Mouse (Mus musculus): Measurements from ENCODE around the gene Folr1. TPM values are rescaled to one million over a fixed set of nuclear protein-coding genes. Genes with fewer than 3 reads are reported as not detected.

Gene Folr1
- total RNA-seq, 1 experiment, result 536 TPM

GRCm38 (mm10) chr7:101880855-101881254 is 10.3 kb upstream of the Folr1 start:
- H3K27ac ChIP-seq (ENCODE audit: insufficient read depth, low read depth, low read length, poor library complexity, severe bottlenecking), result no peak overlapping the region
- in situ Hi-C loops (cut with MboI; ENCODE audit: low sequenced_read_pairs in 2 of 2, unreplicated experiment in 2 of 2), result no loop called here
- no peak for TF ChIP-seq MAFK (IDR thresholded peaks at IDR 0.05; ENCODE audit: insufficient read depth, low read depth, low read length)
- no peak for TF ChIP-seq CHD2 (IDR thresholded peaks at IDR 0.05; ENCODE audit: low read depth, low read length)
- TF ChIP-seq ZNF384 (IDR thresholded peaks at IDR 0.05; ENCODE audit: low read depth, low read length), result no peak
- TF ChIP-seq HCFC1 (IDR thresholded peaks at IDR 0.05; ENCODE audit: borderline replicate concordance, insufficient read depth, low read length), result no peak
- TF ChIP-seq ZC3H11A (IDR thresholded peaks at IDR 0.05; ENCODE audit: borderline replicate concordance, low read depth, low read length), result no peak
- no peak overlapping the region for H3K9ac ChIP-seq (ENCODE audit: insufficient read depth, low read depth, low read length, poor library complexity, severe bottlenecking)
- DNase-seq (ENCODE audit: low read depth, low spot score), result no peak
- no peak overlapping the region for H3K4me3 ChIP-seq (ENCODE audit: insufficient read depth in 1 of 2, low read depth in 1 of 2, low read length in 2 of 2, poor library complexity in 1 of 2, severe bottlenecking in 1 of 2)
- no peaks in the 10 kb centered on the region for H3K36me3 ChIP-seq (ENCODE audit: control insufficient read depth, insufficient read depth, low read length, poor library complexity, severe bottlenecking)
- peaks cover 0 to 3% of the 10 kb centered on the region in 2 experiments; a peak in 1 of 4 replicates for H3K4me1 ChIP-seq (ENCODE audit: control insufficient read depth in 2 of 2, insufficient read depth in 2 of 2, low read length in 2 of 2, poor library complexity in 1 of 2)
- H3K9me3 ChIP-seq (ENCODE audit: control insufficient read depth, insufficient read depth, low read depth, low read length), result no peaks in the 10 kb centered on the region

- Histone ChIP-seq H3K36me3 (ENCODE audit: control insufficient read depth, insufficient read depth, low read length, poor library complexity, severe bottlenecking) (no peaks in the 10 kb centered on the region), H3K4me1 (ENCODE audit: control insufficient read depth in 2 of 2, insufficient read depth in 2 of 2, low read length in 2 of 2, poor library complexity in 1 of 2) (peaks cover 0 to 4% of the 10 kb centered on the region in 2 experiments; a peak in 1 of 4 replicates), H3K4me3 (ENCODE audit: insufficient read depth in 1 of 2, low read depth in 1 of 2, low read length in 2 of 2, poor library complexity in 1 of 2, severe bottlenecking in 1 of 2) (no peak overlapping the region), H3K9me3 (ENCODE audit: control insufficient read depth, insufficient read depth, low read depth, low read length) (no peaks in the 10 kb centered on the region), H3K9ac (ENCODE audit: insufficient read depth, low read depth, low read length, poor library complexity, severe bottlenecking) (no peak overlapping the region), H3K27ac (ENCODE audit: insufficient read depth, low read depth, low read length, poor library complexity, severe bottlenecking) (no peak overlapping the region)
- DNase-seq (ENCODE audit: low read depth, low spot score), result no peak
- no peak for TF ChIP-seq MAFK (IDR thresholded peaks at IDR 0.05; ENCODE audit: insufficient read depth, low read depth, low read length)
- no peak for TF ChIP-seq ZC3H11A (IDR thresholded peaks at IDR 0.05; ENCODE audit: borderline replicate concordance, low read depth, low read length)
- TF ChIP-seq CHD2 (IDR thresholded peaks at IDR 0.05; ENCODE audit: low read depth, low read length), result no peak
- no peak for TF ChIP-seq ZNF384 (IDR thresholded peaks at IDR 0.05; ENCODE audit: low read depth, low read length)
- no peak for TF ChIP-seq HCFC1 (IDR thresholded peaks at IDR 0.05; ENCODE audit: borderline replicate concordance, insufficient read depth, low read length)
- in situ Hi-C loops (cut with MboI; ENCODE audit: low sequenced_read_pairs in 2 of 2, unreplicated experiment in 2 of 2), result no loop called here
Observed at GRCm38 (mm10) chr7:101875978-101876377, 5.4 kb upstream of the Folr1 start.

- Histone ChIP-seq H3K9me3 (ENCODE audit: control insufficient read depth, insufficient read depth, low read depth, low read length) (no peaks in the 10 kb centered on the region), H3K36me3 (ENCODE audit: control insufficient read depth, insufficient read depth, low read length, poor library complexity, severe bottlenecking) (no peaks in the 10 kb centered on the region), H3K9ac (ENCODE audit: insufficient read depth, low read depth, low read length, poor library complexity, severe bottlenecking) (no peak overlapping the region), H3K27ac (ENCODE audit: insufficient read depth, low read depth, low read length, poor library complexity, severe bottlenecking) (no peak overlapping the region), H3K4me1 (ENCODE audit: control insufficient read depth in 2 of 2, insufficient read depth in 2 of 2, low read length in 2 of 2, poor library complexity in 1 of 2) (peaks cover 14 to 16% of the 10 kb centered on the region in 2 experiments), H3K4me3 (ENCODE audit: insufficient read depth in 1 of 2, low read depth in 1 of 2, low read length in 2 of 2, poor library complexity in 1 of 2, severe bottlenecking in 1 of 2) (no peak overlapping the region)
- in situ Hi-C loops (cut with MboI; ENCODE audit: low sequenced_read_pairs in 2 of 2, unreplicated experiment in 2 of 2), result no loop called here
- no peak for TF ChIP-seq CHD2 (IDR thresholded peaks at IDR 0.05; ENCODE audit: low read depth, low read length)
- no peak for TF ChIP-seq ZC3H11A (IDR thresholded peaks at IDR 0.05; ENCODE audit: borderline replicate concordance, low read depth, low read length)
- TF ChIP-seq ZNF384 (IDR thresholded peaks at IDR 0.05; ENCODE audit: low read depth, low read length), result no peak
- no peak for TF ChIP-seq HCFC1 (IDR thresholded peaks at IDR 0.05; ENCODE audit: borderline replicate concordance, insufficient read depth, low read length)
- no peak for TF ChIP-seq MAFK (IDR thresholded peaks at IDR 0.05; ENCODE audit: insufficient read depth, low read depth, low read length)
- DNase-seq (ENCODE audit: low read depth, low spot score), result no peak
Observed at GRCm38 (mm10) chr7:101871296-101871695, 708 bp upstream of the Folr1 start.

GRCm38 (mm10) chr7:101869163-101869500 is 1.5 kb downstream of the Folr1 start:
- no peak for TF ChIP-seq CHD2 (IDR thresholded peaks at IDR 0.05; ENCODE audit: low read depth, low read length)
- in situ Hi-C loops (cut with MboI; ENCODE audit: low sequenced_read_pairs in 2 of 2, unreplicated experiment in 2 of 2), result no loop called here
- H3K4me3 ChIP-seq (ENCODE audit: insufficient read depth in 1 of 2, low read depth in 1 of 2, low read length in 2 of 2, poor library complexity in 1 of 2, severe bottlenecking in 1 of 2), result peak overlapping the region; percentile 38 to 58; a peak in 2 of 4 replicates
- H3K27ac ChIP-seq (ENCODE audit: insufficient read depth, low read depth, low read length, poor library complexity, severe bottlenecking), result peak overlapping the region; percentile 97
- no peak for DNase-seq (ENCODE audit: low read depth, low spot score)
- H3K9me3 ChIP-seq (ENCODE audit: control insufficient read depth, insufficient read depth, low read depth, low read length), result no peaks in the 10 kb centered on the region
- peak overlapping the region; percentile 78; the same call in 1 of the 2 replicates for H3K9ac ChIP-seq (ENCODE audit: insufficient read depth, low read depth, low read length, poor library complexity, severe bottlenecking)
- no peaks in the 10 kb centered on the region; the same call in 1 of the 2 replicates for H3K36me3 ChIP-seq (ENCODE audit: control insufficient read depth, insufficient read depth, low read length, poor library complexity, severe bottlenecking)
- H3K4me1 ChIP-seq (ENCODE audit: control insufficient read depth in 2 of 2, insufficient read depth in 2 of 2, low read length in 2 of 2, poor library complexity in 1 of 2), result peaks cover 14 to 21% of the 10 kb centered on the region in 2 experiments
